Mouse (Mus musculus): ENCODE measurements around the gene Pja2.
"Not testable (repeated sequence)": the region's sequence is repeated elsewhere in the genome, so short reads cannot be mapped to it uniquely, and the experiment has no call there.

The Pja2 gene

GRCm38 (mm10) chr17:64331898-64332769 lies at the start of gene Pja2:
Gene Pja2 (minus strand): TSS chr17:64331916.
- DNase-seq (ENCODE audit: low read depth, low spot score) = peak; percentile 100

- DNase-seq (ENCODE audit: low read depth, low spot score) = peak; percentile 85
Observed at GRCm38 (mm10) chr17:64375327-64375726, 43.6 kb upstream of the Pja2 start.

- DNase-seq (ENCODE audit: low read depth, low spot score) = peak; percentile 94
Observed at GRCm38 (mm10) chr17:64363694-64364093, 32.0 kb upstream of the Pja2 start.

GRCm38 (mm10) chr17:64362570-64362969 lies 30.9 kb upstream of the Pja2 start:
- DNase-seq (ENCODE audit: low read depth, low spot score) = no peak

- DNase-seq (ENCODE audit: low read depth, low spot score) = no peak
Observed at GRCm38 (mm10) chr17:64361911-64362425, 30.3 kb upstream of the Pja2 start.

DNA sequence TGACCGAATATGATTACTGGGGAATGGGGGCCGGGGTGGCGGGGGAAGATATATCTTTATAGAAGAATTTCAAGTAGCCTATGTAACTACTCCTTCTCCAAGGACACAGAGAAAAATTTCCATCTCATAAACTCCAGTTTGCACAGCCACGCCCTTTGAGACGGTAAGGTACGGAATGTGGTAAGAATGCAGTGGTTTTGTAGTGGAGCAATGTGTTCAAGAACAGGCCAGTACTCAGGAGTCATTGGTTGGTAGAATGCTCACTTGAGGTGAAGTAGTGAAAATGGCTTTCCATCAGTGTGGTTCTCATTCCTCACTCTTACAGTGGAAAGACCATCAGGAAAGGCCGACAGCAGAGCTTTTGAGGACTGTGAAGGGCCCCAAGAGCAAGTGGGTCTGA lies 22.2 kb upstream of the Pja2 start:
- peak; percentile 60 for DNase-seq (ENCODE audit: low read depth, low spot score)

DNA sequence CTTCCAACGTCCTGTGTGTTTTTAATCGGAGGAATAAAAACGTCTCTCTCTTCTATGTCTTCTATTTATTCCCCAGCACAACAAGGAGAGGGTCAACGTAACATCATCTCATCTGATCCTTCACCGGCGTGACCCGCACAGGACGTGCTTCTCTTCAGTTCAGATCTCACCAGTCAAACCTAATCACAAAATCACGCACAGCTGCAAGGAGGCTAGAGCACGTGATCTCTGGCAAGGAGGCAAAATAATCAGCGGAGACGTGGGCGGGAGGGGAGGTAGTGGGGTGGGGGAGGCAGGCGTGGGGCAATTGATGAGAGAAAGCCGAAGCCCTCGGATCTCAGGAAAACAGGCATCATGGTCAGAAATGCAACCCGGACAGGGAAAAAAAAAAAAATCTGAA lies 14.4 kb upstream of the Pja2 start:
- DNase-seq (ENCODE audit: low read depth, low spot score) = no peak

- no peak for DNase-seq (ENCODE audit: low read depth, low spot score)
Observed at GRCm38 (mm10) chr17:64344576-64345172, 13.0 kb upstream of the Pja2 start.

DNA sequence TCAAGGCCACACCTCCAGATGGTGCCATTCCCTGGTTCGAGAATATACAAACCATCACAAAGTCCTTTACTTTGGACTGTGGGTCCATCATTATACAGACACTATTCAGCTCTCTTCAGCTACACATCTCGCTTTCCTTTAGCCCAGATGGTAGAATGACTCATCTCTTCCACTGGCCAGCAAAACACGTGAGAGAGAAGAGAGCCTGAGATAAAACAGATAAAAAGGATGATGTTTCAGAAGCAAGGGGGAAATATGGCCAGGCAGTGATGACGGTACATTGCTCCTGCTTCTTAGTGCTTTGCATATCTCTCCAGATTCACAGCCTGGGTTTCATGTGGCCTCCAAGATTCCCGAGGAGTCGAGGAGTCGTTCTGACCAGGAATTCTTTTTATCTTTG lies 10.0 kb upstream of the Pja2 start:
- peak; percentile 81 for DNase-seq (ENCODE audit: low read depth, low spot score)

- DNase-seq (ENCODE audit: low read depth, low spot score) = no peak
Observed at GRCm38 (mm10) chr17:64339752-64340151, 8.0 kb upstream of the Pja2 start.

GRCm38 (mm10) chr17:64337220-64337619 lies 5.5 kb upstream of the Pja2 start:
- no peak for DNase-seq (ENCODE audit: low read depth, low spot score)

DNA sequence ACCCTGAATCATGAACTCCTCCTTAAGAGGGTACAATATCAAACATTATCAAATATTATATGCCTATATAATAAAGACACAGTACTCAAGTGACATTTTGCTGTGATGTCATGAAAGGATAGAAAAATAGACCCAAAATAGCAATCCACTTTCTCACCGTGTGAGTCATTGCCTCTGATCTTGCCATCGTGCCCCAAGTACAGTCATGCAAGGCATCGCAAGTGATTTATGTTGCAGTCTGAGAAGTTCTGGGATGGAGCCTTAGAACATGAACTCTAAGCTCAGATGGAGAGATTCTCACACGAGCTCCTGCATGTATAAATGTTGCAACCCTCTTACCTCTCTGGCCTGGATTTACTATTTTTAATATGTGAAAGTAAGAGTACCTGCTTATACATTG lies 2.2 kb upstream of the Pja2 start:
- DNase-seq (ENCODE audit: low read depth, low spot score) = peak; percentile 90

- peak; percentile 46 for DNase-seq (ENCODE audit: low read depth, low spot score)
Observed at GRCm38 (mm10) chr17:64332770-64333096, 1.0 kb upstream of the Pja2 start.

- peak; percentile 34 for DNase-seq (ENCODE audit: low read depth, low spot score)
Observed at GRCm38 (mm10) chr17:64331291-64331897, 322 bp downstream of the Pja2 start.

GRCm38 (mm10) chr17:64330885-64331284 lies 831 bp downstream of the Pja2 start:
- DNase-seq (ENCODE audit: low read depth, low spot score) = no peak

- DNase-seq (ENCODE audit: low read depth, low spot score) = no peak
Observed at GRCm38 (mm10) chr17:64324556-64324955, 7.2 kb downstream of the Pja2 start.

GRCm38 (mm10) chr17:64315428-64315827 lies 16.3 kb downstream of the Pja2 start:
- DNase-seq (ENCODE audit: low read depth, low spot score) = no peak

- DNase-seq (ENCODE audit: low read depth, low spot score) = not testable (repeated sequence)
Observed at GRCm38 (mm10) chr17:64314523-64314922, 17.2 kb downstream of the Pja2 start.

DNA sequence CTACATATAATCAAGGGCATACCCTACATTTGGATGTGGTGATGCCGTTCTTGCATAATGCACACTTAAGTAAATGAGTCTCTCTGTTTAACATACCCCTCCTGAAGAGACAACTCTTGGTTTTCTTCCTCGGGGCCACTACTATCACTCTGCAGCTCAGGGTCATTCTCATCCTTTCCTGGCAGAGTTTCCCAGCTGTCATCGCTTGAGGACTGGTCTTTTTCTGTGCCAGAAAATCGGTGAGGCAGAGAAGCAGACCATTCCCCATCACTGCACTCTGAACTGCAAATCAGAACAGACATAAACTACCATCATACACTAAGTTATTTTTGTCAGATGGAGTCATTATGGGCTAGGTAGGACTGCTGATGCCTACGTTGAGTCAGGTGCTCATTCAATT lies 34.1 kb downstream of the Pja2 start:
- no peak for DNase-seq (ENCODE audit: low read depth, low spot score)

- DNase-seq (ENCODE audit: low read depth, low spot score) = no peak
Observed at GRCm38 (mm10) chr17:64292740-64293139, 39.0 kb downstream of the Pja2 start.

GRCm38 (mm10) chr17:64289684-64290083 lies 42.0 kb downstream of the Pja2 start:
- no peak for DNase-seq (ENCODE audit: low read depth, low spot score)

GRCm38 (mm10) chr17:64288000-64288399 lies 43.7 kb downstream of the Pja2 start:
- DNase-seq (ENCODE audit: low read depth, low spot score) = no peak

DNA sequence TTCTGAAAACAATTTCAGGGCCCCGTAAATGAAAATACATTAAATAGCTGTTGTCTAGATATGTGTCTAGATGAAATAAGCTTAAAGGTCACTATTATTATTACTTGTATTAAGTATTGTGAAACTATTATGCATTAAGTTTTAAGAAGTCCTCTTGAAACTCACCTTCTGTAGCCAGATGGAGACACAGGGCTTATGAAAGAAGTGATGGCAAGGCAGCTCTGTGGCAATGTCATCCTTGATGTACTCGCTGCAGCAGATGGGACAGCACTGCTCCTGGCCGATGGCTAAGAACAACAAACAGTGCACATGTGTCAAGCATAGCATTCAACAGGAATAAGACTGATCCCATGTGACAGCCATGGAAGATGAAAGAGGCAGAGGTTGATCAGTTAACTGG lies 44.9 kb downstream of the Pja2 start:
- no peak for DNase-seq (ENCODE audit: low read depth, low spot score)

Measured in 3T3-L1 (cell line).